Mouse (Mus musculus): Measurements from ENCODE around the gene Camk1d.
"Not testable (repeated sequence)": the region's sequence is repeated elsewhere in the genome, so short reads cannot be mapped to it uniquely, and the experiment has no call there.

Camk1d gene

DNA sequence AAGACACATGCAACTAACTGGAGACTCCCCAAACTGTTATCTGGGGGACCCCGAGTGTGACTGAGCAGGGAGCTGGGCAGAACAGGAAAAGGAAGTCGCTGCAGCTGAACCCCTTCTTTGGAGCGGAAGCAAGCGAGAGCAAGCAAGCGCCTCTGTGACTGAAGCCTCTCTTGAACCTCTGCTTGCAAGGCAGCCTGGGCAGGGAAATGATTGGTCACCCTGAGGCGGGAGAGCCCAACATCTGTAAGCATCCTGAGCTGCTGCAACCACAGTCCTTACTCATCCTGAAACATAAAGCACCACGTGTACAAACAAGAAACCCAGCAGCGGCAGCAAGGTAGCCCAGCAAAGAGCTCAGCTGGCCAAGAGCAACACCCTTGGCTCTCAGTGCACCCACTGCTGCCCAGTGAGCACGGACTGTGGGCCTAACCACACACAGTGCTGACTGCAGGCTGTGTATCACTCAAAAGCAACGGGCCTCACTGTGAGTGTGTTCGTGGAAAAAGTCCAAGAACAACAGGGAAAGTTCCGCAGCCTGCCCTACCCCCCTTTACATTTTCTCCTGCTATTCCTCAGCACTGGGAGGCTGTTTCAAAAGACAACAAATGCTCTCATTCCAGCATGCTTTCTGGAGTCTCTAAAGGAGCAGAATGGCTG is 100.5 kb downstream of the Camk1d start:
- peak; percentile 23 for DNase-seq (ENCODE audit: low spot score)

DNA sequence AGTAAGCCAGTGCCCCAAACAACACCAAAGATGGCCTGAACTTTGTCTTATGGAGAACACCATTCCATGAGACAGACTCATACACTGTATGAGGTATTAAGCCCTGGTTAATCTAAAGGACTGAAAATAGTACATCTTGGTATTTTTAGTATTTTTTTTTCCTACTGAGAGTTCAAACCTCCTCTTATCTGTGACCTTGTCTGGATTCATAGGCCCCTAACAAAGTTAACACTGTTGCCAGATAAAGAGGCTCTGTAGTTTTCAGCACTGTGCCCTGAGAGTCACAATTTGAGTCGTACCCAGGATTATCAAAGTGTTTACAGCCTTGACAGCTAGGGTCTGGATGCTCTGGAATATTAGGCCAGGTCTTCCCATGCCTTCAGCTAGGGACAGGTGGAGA is 102.7 kb downstream of the Camk1d start:
- no peak for DNase-seq (ENCODE audit: low spot score)

DNA sequence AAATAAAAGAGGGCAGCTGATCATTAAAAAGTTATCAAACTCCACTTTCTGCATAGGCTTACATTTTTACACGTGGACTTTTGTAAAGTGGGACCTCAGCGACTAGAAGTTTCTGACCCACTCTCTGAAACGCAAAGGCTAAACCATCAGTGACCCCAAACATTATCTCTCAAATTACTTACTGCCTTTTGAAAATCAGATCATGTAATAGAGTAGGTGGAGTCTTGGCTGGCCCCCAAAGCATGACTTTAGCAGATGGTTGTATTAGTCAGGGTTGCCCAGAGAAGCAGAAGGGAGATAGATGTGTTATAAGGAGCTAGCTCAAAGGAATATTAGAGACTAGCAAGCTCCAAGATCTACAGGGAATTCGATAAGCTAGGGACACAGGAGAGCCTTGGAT is 103.8 kb downstream of the Camk1d start:
- DNase-seq (ENCODE audit: low spot score): no peak

DNA sequence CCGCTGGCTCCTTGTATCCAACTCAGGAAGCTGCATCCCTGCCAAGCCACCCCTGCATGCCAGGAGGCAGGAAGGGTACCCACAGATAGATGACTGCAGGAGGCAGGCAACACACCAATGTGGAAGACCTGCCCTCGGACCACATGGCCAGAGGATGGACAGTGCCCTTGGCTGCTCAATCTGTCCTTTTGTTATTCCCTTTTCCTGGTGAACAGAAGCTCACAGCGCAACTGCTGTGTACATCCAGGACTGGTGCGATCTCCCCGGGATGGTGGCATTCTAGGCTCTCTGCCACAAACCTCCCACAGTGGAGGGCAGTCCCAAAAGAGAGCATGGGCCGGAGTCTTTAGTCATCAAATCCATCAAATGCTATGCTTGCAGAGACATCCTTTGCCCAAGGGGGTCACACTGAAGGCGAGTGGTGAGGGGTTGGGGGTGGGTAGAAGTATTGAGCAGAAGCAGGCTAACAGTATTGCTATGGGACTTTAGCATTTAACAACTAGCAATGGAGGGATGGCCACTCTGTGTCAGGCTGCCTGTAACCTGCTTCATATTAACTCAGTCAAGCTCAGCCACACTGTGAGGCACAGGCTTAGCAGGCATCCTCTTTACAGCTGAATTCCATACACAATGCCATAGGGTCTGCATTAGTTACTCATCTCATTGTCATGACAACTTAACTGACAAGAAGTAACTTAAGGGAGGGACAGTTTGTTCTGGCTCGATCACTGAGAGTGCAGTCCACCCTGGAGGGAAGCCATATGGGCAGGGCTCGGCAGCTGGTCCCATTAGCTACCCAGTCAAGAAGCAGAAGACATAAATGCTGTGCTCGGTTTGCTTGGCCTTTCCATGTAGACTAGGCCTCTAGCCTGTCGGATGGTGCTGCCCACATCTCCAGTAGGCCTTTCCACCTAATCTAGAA is 106.1 kb downstream of the Camk1d start:
- no peak for DNase-seq (ENCODE audit: low spot score)

DNA sequence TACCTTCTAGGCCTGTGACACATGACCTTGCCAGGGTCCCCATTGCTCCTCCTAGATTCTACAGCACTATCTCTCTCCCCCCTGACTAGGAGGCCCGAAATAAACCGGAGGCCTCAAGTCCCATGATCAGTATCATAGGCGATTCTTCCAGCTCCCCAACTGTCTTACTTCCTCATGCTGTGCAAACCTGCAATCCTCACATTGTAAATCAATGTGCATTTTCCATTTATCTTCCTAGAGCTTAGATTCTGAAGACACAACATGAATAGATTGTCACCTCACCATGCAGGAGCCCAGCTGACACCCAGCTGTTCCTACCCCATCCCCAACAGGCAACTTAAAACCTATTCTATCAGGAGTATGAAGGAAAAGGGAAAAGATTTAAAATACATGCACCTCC is 108.5 kb downstream of the Camk1d start:
- DNase-seq (ENCODE audit: low spot score): no peak

DNA sequence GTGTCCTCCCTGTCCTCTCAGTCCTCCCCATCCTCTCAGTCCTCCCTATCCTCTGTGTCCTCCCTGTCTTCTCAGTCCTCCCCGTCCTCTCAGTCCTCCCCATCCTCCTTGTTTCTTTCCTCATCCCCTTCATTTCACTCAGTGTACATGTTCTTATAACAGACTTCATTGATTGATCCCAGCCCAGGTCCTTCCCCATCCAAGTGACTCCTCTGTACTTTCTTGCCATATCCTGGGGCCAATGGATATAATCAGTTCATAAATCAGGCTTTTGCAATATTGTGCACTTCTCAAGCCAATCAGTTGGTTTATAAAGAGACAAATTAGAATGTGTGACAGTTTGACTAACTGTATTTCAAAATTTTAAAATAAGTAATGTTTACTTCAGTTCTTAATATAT is 112.3 kb downstream of the Camk1d start:
- no peak for DNase-seq (ENCODE audit: low spot score)

DNA sequence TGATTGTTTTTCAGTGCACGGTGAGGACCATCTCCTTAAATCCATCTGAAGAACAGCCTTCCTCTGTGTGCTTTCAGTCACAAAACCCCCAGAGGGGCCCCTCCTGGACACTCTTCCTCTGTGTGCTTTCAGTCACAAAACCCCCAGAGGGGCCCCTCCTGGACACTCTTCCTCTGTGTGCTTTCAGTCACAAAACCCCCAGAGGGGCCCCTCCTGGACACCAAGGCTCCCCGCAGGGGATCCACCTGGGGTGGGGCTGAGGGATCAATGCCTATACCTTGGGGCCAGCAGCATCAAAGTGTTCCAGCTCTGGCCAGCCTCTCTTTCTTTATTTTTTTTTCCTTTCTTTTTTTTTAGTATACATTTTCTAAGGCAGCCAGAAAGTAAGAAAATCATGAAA is 113.1 kb downstream of the Camk1d start:
- not testable (repeated sequence) for DNase-seq (ENCODE audit: low spot score)

DNA sequence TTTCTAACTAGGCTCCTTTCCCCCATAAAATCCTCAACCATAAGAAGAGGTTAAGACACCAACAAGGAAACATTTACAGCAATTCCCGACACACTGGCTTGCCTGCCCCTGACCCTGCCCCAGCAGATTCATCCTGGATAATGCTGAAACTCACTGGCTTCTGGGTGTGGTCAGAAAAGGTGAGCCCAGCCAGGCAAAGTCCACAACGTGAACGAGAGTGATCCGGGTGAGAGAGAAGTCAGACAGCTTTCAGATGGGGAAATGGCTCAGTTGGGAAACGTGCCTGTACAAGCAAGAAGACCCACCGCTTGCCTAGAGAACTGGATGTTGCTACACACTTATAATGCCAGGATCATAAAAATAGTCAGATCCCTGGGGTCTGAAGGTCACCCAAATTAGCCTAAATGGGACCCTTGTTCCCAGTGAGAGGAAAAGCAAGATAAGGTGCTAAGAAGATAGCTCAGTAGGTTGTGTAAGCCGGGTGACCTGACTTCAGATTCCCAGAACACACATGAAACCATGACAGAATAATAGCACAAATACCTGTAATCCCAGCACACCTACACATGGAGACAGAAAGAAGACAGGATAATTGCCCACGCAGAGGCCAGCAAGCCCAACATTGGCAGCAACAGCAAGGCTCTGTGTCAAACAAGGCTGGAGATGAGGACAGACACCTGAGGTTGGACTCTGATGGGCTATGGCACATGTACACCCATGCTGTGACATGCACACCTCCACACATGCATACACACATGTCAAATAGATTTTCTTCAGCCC is 113.9 kb downstream of the Camk1d start:
- DNase-seq (ENCODE audit: low spot score): no peak

DNA sequence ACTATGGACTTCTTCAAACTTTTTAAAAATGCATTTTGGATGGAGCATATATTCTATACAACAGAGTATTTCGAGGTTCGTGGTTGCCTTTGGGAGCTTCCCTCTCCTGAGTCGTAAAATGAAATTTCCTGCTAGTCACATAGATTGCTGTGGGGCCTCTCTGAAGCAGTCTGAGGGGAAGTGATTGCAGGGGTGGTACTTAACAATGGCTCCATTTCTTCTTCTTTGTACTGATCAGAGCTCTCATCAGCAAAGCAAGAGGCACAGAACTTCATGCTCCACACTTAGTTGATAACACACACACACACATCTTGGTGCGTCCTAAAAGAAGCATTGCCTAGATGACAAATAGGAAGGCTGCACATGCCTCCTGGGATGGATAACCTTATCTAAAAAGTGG is 114.6 kb downstream of the Camk1d start:
- no peak for DNase-seq (ENCODE audit: low spot score)

DNA sequence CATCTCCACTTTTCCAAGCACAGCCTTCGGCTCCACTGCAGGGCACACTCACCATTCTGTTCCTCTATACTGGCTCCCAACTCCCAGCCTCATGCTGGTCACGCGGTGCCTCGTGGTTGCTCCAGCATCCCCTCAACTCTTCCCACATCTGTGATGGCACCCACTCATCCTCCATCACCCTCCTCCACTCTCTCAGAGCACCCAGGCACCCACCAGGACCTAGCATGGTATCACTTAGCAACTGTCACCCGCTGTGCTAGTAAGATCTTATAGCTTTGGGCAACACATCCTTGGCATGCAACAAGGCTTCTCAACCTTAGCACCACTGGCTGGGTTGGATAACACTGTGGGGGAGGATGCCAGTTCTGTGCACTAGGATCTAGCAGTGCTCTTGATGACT is 115.8 kb downstream of the Camk1d start:
- no peak for DNase-seq (ENCODE audit: low spot score)

DNA sequence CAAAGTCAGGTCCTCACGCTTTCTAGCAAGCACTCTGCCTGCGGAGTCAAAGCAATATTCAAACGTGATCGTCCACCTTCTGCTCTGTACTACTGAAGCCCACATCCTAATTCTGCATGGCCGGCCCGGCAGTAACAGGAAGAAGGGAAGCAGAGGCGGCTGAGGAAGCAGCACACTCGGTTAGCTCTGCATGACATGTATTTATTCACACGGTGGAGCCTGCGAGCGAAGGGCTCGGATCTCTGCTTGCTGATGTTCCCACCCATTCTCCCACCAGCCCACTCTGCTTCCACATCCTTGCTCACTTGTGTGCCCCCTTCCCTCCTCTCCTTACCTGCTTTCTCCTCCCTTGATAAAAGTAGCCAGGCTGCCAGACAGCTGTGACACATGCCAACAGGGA is 117.4 kb downstream of the Camk1d start:
- no peak for DNase-seq (ENCODE audit: low spot score)

DNA sequence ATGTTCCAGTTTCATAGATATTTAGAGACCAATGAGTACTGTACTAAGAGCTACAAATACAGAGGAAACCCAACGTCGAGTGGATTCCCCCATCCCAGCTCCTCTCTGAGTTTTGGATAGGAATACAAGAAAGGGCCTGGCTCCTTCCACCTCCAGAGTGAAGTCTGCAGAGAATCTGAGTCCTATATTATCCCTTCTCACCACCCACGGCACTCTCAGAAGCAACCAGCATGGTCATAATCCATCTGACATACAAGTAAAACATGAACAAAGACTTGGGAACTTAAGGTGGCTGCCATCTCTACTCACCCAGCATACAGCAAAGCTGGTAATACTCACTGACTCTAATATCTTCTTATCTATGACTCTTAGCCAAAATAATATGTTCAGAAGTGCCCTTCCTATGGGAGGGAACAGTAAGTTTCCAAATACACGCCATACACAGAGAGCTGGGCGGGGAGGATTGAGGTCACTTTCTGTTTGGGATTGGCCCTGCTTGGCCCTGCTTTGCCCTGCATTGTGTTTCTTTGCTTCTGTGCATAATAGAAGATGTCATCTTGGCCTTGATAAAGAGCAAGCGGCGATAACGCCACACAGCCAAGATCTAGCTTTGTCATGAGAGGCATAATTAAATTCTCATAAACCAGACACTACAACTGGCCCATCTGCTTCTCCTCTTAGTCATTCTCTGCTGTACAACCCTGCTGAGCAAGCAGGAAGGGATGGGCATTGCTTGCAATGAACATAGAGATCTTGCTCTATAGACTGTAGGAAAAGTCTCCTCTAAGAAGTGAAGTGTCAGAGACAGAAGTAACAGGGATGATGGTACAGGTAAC is 118.7 kb downstream of the Camk1d start:
- DNase-seq (ENCODE audit: low spot score): no peak

DNA sequence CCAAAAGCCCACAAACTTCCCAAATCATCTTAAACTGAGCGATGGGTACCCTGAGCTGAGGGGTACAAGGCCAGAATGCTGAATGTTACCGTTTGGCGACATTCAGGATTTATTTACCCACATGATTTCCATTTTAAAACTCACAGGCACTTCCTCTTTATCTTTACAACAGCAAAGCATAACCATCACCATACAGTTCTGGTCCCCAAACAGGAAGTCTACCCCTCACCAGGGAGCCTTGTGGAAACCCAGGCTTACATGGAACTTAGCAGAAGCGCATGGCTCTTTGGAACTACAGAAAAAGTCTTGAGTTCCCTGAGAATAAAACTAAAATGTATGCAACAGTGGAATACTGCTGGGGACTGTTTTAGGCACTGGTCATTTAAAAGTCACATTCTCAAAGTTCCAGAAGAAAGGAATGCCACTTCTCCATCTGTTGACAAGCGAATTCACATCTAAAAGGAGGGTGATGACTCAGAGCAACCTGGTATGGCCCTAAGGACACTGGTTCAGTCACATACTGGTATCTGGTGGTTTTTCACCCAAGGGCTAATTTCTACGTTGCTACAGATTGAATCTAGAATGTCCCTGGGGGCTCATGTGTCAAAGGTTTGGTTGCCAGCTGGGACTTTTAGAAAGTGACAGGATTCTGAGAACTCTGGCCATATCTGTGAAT is 121.7 kb downstream of the Camk1d start:
- no peak for DNase-seq (ENCODE audit: low spot score)

DNA sequence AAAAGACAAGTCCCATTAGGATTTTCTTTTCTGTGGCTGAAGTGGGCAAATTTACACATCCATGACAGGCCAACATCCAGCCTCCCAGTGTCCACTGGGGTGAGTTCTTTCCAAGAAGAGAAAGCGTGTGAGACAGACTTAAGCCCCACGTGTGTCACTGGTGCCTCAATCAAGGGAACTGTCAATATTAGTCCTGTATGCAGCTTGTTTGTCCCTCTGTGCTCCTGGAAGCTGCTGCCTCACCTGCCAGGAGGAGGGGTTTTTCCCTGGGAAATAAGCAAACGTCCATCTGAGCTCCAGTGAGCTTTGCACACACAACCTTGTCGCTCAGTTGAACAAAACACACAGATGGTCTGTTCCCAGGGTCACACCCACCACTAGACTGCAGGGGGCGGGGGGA is 124.2 kb downstream of the Camk1d start:
- no peak for DNase-seq (ENCODE audit: low spot score)

DNA sequence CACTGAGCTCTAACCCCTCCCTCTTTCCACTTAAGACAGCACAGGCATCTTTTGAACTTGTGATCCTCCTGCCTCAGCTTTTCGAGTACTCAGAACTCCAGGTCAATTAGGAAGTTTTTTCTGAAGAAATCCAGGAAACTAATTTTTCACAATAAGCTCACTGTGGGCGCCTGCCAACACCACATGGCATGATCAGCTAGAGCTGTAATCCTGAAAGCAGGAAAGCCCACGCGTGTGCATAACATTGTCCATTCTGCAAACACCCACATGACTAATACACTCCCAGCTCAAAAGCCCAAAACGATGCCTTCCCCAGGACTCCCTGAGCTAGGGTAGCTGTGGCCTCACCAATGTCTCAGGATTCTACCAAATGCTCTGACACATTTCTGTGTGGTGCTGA is 125.2 kb downstream of the Camk1d start:
- DNase-seq (ENCODE audit: low spot score): no peak

DNA sequence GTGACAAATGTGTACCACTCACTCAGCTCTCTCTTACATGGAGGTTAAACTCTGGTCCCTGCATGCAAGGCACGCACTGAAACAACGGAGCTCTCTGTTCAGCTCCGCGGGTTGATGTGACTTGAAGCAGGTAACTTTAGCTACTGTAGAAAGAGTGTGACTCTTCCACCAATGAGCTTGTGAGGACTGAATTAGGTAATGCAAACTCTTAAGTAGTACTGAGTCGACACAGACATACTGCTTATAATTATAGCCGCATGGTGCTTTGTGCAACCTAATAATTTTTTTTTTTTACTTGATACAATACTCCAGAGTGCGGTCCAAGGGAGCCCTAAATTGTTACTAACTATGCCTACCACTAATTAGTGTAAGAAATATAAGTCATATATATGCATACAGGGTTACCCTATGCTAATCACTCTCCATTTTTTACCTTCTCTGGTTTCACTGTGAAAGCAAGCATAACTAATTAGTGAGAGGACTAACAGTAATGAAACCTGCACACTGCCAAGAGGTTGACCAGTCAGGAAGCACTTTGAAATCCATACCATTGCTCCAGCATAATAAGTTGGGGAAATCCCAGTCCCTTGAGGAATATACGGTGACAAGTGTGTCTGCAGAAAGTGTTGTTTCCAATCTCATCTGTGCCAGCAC is 125.9 kb downstream of the Camk1d start:
- no peak for DNase-seq (ENCODE audit: low spot score)

DNA sequence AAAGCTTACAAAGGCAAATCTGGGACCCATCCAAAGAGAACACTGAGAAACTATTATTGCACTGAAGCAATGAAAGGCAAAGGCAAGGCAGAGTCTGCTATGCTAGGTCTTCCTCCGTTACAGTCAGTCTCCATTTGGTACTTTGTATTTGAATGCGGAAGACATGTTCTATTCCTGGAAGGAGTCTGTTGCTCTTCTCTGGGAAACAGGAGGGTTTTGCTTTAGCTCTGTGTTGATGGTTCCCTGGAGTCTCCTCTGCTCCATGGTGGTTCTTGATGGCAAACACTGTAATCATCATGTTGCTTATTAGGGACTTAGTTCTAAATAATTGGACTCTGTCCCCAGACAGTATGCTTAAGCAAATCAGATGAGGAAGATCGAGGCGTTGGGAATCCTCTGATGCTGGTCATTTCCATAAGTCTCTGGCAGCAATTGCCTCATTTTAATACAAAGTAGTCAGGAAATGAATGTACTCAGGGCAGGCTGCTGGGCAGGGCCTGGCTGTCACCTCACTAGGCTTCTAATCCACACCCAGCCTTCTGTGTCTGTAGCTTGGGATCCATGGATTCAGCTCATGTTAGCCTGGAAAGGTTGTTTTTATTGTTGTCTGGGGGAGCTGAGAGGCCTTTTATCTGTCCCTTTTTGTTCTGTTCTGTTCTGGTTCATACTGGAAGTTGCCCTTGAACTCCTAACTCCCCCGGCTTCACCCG is 129.8 kb downstream of the Camk1d start:
- no peak for DNase-seq (ENCODE audit: low spot score)

DNA sequence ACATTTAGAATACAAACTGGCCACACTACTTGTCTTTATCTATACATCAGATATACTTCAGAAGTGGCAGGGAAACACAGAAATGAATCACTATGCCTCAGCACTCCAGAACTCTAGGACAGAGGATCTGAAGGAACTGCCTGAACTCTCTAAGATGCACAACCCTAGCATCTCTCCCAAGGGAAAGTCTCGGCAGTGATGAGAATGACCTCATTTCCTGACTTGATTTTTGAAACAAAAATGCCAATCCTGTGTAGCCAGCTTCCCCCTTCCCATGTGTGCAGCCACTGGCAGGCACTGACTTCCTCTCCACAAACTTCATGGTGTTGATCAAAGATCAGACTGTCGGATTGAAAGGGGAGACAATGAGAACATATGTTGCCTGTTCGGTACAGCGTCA is 134.9 kb downstream of the Camk1d start:
- peak; percentile 7 for DNase-seq (ENCODE audit: low spot score)

DNA sequence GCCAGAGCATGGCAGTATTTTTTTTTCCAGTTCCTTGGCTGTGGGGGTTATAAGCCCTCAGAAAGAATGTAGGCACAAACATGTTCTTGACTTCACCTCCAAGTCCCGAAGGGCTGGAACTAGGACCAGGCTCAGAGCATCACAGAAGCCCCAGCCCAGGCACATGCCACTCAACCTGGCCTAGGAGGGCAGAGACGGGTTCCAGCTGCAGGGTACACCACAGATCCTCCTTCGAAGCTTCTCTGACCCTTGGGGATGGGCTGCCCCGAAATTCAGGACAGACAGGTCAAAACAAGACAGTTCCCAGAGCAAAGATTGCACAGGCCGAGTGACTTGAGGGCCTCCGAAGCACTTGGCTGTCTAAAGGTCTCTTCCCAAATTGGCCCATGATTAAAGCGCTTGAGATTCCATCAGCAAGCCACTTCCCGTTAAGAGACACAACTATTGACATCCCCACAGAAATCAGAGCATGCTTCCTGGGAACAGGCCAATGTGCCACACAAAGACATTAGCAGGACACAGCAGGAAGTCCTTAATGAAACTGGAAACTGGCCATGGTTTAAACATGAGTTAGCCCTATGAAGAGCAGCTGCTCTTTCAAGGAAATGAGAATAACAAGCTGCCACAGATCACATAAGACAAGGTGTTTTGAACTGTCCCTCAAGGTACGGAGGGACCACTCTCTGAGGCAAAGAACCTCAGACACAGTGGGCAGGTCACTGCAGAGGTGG is 136.8 kb downstream of the Camk1d start:
- peak; percentile 9 for DNase-seq (ENCODE audit: low spot score)

Measured in embryo, embryonic 10.5 days (tissue).